Mouse (Mus musculus) mature B cell (primary cell): ENCODE measurements around the gene Alpl.

Experiments
- in situ Hi-C: fragments of 300-500 bp; cut with MboI; formaldehyde crosslinking; loops from 2 replicates; pipeline ENCODE4 v1.14.3; 2019

The Alpl gene

GRCm38 (mm10) chr4:137770901-137771612 is 25.1 kb downstream of the Alpl start:
- in situ Hi-C loops = no loop called here

GRCm38 (mm10) chr4:137769635-137770034 is 26.5 kb downstream of the Alpl start:
- in situ Hi-C loops = no loop called here

GRCm38 (mm10) chr4:137768831-137769230 is 27.4 kb downstream of the Alpl start:
- in situ Hi-C loops = no loop called here

- in situ Hi-C loops = no loop called here
Measured at GRCm38 (mm10) chr4:137768381-137768780, 27.8 kb downstream of the Alpl start.

- in situ Hi-C loops = no loop called here
Measured at GRCm38 (mm10) chr4:137766365-137766764, 29.8 kb downstream of the Alpl start.

- in situ Hi-C loops = no loop called here
Measured at GRCm38 (mm10) chr4:137765554-137765971, 30.6 kb downstream of the Alpl start.

- in situ Hi-C loops = no loop called here
Measured at GRCm38 (mm10) chr4:137764621-137765020, 31.6 kb downstream of the Alpl start.

- in situ Hi-C loops = no loop called here
Measured at GRCm38 (mm10) chr4:137763920-137764495, 32.2 kb downstream of the Alpl start.

GRCm38 (mm10) chr4:137762886-137763285 is 33.3 kb downstream of the Alpl start:
- in situ Hi-C loops = no loop called here

GRCm38 (mm10) chr4:137754446-137754845 is 41.7 kb downstream of the Alpl start:
- in situ Hi-C loops = no loop called here

GRCm38 (mm10) chr4:137753199-137753598 is 43.0 kb downstream of the Alpl start:
- in situ Hi-C loops = no loop called here

GRCm38 (mm10) chr4:137752471-137752870 is 43.7 kb downstream of the Alpl start:
- in situ Hi-C loops = no loop called here

GRCm38 (mm10) chr4:137751717-137752116 is 44.5 kb downstream of the Alpl start:
- in situ Hi-C loops = no loop called here

GRCm38 (mm10) chr4:137751310-137751709 is 44.9 kb downstream of the Alpl start:
- in situ Hi-C loops = no loop called here

GRCm38 (mm10) chr4:137750121-137750520 is 46.1 kb downstream of the Alpl start:
- in situ Hi-C loops = no loop called here

- in situ Hi-C loops = no loop called here
Measured at GRCm38 (mm10) chr4:137749680-137750079, 46.5 kb downstream of the Alpl start.

- in situ Hi-C loops = no loop called here
Measured at GRCm38 (mm10) chr4:137748726-137749125, 47.5 kb downstream of the Alpl start.

GRCm38 (mm10) chr4:137747590-137747989 is 48.6 kb downstream of the Alpl start:
- in situ Hi-C loops = no loop called here

GRCm38 (mm10) chr4:137747091-137747490 is 49.1 kb downstream of the Alpl start:
- in situ Hi-C loops = no loop called here

GRCm38 (mm10) chr4:137744433-137744918 is 51.7 kb downstream of the Alpl start:
- in situ Hi-C loops = no loop called here

GRCm38 (mm10) chr4:137743791-137744190 is 52.4 kb downstream of the Alpl start:
- in situ Hi-C loops = no loop called here

- in situ Hi-C loops = no loop called here
Measured at GRCm38 (mm10) chr4:137740350-137740749, 55.8 kb downstream of the Alpl start.

GRCm38 (mm10) chr4:137739151-137739923 is 56.8 kb downstream of the Alpl start:
- in situ Hi-C loops = loop anchor here (10.0 kb wide), 1 partner anchor 55 kb away; the partner anchor contains the start of gene Alpl
